Mouse (Mus musculus) retina, postnatal 1 day (tissue): ENCODE measurements around the gene Rab20.
A peak's percentile ranks its signal among the peaks of the same experiment; 100 is the strongest.
"Not testable (repeated sequence)": the region's sequence is repeated elsewhere in the genome, so short reads cannot be mapped to it uniquely, and the experiment has no call there.

Experiments
- DNase-seq: peaks from one replicate; pipeline ENCODE4 v3.0.0-alpha.2; 2012

The Rab20 gene

GRCm38 (mm10) chr8:11478807-11479527 lies 457 bp upstream of the Rab20 start:
- DNase-seq: no peak

DNA sequence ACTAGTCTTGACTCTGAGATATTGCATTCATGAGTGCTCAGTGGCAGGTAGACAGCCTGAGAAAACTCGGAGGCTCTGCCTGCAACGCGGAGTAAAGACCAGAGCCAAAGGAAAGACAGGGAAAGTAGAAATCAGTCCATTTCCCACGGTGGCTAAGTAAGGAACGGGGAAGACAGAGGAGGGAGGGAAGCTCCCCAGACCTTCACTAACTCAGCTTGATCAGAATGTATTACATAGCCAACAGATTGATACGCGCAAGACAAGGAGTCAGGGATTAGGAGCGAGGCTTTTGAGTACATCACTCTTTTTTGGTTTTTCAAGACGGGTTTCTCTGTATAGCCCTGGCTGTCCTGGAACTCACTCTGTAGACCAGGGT lies 1.3 kb downstream of the Rab20 start:
- no peak for DNase-seq

DNA sequence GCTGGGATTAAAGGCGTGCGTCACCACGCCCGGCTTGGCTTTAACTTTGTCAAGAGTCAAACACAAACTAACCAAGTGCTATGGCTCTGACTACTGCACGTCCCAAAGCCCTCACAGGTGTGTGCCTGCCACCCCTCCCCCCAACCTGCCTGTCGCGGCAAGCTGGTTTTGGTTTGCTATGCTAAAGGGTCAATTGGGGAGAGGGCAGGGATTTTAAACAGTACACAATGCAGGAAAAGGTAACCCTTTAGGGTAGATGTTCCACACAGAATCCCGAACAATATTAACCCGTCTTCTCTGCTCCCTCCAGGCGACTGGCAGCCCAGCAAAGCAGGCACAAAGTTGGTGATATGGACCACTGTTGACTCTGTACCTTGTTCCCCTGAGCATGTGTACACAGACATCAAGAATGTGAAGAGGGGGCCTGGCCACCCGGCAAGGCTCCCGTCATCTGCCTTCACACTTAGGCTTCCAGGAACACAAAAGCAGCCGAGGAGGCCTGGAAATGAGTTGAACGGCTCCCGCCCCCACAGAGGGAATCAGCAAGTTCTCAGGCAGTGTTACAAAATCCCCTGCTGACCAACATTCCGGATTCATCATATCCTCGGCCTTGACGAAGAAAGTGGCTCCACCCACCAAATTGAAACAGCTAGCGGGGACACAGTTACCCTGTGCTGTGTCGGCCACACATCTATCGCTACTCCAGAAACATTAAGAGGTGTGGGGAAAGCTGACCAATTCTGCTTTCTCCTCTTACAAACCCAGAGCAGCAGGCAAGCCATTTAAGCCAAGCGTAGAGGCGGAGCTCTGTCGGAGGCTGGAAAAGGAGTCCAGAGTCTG lies 2.0 kb downstream of the Rab20 start:
- peak; percentile 54 for DNase-seq

GRCm38 (mm10) chr8:11475876-11476275 lies 2.6 kb downstream of the Rab20 start:
- DNase-seq: no peak

DNA sequence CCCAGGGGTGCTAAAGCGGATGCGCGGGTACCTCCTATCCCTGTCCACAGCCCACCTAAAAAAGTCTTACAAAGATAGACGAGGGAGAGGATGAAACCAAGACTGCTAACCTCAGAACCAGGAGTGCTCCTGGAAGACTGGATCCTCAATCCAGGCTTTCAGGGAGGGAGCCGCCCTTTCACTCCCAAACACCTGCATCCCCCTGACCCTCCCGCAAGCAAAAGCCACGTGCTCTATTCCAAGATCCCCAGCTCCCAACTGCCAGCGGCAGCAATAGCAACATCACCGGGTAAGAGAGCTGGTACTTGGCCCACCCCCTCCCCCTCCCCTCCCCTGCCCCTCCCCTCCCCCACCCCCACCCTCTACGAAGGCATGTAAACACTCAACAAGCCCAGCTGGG lies 3.1 kb downstream of the Rab20 start:
- no peak for DNase-seq

- no peak for DNase-seq
These were observed 5.4 kb downstream of the Rab20 start for GRCm38 (mm10) chr8:11473072-11473471.

GRCm38 (mm10) chr8:11471309-11471708 lies 7.2 kb downstream of the Rab20 start:
- no peak for DNase-seq

- no peak for DNase-seq
These were observed 7.8 kb downstream of the Rab20 start for GRCm38 (mm10) chr8:11470694-11471093.

- DNase-seq: peak; percentile 67
These were observed 9.4 kb downstream of the Rab20 start for GRCm38 (mm10) chr8:11469095-11469494.

- DNase-seq: not testable (repeated sequence)
These were observed 12.0 kb downstream of the Rab20 start for GRCm38 (mm10) chr8:11466528-11466927.

DNA sequence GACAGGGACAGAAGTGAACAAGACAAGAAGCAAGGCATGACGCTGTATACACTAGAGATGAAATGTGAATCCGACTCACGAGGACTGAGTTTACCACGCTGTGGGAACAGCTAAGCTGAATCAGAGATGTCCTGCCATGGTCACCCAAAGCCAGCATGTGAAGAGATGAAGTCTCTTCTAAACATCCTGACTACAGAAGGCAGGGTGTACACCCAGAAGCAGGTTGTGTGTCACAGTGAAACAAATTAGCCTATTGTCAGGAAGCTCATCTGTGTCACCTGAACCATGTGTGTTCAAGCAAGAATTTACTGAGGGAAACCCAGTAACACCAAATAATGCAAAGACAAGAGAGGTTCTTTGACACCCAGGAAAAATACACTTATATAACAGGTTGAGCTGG lies 12.9 kb downstream of the Rab20 start:
- DNase-seq: no peak

DNA sequence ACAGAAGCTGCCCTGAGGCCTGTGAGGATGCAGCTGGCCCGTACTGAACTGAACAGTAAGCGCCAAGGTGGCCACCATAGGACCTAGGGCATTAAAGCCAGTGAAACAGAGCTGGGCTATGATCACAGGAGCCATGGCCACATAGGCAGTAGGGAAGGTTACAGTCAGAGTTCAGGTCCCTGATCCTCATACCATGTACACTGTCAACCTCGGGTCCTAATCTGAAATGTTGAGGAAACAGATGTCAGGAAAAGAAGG lies 13.9 kb downstream of the Rab20 start:
- no peak for DNase-seq

DNA sequence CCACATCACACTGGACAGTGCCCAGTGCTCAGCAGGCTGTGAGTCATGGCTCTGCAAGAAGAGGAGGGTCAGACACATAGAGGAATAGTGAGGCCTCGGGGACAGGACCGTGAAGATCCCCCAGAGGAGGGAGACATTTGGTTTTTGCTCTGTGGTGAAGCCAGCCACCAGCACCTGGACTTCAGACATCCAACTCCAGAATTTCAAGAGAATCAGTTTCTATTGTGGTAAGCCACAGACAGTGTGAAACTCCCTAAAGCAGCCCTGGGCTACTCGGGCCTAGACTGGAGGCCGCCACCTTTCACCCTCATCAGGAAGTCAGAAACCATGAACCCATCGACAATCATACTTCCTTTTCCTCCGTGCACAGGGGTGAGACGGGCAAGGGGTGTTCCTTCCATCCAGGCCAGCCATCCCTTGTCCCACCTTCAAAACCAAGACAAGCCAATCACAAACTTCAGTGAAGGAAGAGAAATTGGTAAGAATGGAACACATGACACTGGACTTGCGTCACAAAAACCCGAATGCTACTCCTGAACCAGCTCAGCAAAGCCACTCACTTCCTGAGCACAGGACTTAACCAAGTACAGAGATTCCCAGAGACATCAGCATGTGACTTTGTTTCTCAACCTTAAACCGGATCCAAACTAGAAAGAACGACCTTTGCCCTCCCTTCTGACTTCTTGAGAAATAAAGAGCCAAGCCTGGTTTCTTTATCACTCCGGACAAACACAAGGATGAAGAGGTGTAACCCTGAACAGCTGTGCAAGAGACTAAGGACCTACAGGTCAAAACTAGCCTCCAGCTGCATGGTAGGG lies 14.4 kb downstream of the Rab20 start:
- DNase-seq: no peak

DNA sequence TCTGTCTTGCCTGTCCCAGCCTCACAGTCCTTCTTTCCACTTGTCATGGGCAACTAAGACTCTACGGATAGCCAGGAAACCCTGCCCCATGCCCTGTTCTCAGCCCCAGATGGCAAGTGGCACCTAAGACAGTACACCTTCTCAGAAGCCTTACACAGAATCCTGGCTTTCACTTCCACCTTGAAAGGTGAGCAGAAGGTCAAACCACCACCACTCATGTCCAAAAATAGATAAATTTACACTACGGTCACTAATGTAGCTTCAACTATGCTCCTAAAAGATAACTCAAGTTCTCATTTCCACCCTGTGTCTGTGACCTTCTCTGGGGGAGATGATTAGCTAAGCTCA lies 15.0 kb downstream of the Rab20 start:
- no peak for DNase-seq

GRCm38 (mm10) chr8:11462641-11463040 lies 15.9 kb downstream of the Rab20 start:
- DNase-seq: no peak

- no peak for DNase-seq
These were observed 16.7 kb downstream of the Rab20 start for GRCm38 (mm10) chr8:11461847-11462246.

DNA sequence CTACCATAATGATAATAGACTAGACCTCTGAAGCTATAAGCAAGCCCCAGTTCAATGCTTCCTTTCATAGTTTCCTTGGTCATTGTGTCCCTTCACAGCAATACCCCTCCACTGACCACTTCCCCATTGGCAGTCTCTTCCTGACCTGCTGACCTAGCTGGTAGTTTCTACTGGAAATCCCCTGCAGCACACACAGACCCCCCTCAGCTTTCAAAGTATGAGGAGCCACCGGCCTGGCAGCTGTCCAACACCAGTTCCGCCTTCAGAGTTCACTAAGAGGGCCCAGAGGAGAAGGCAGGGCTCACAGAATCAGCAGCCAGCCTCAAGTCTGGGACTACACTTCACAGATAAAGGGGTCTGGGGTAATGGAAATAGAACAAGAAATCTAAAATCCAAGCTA lies 17.6 kb downstream of the Rab20 start:
- DNase-seq: peak; percentile 61

- DNase-seq: no peak
These were observed 19.5 kb downstream of the Rab20 start for GRCm38 (mm10) chr8:11459016-11459415.

DNA sequence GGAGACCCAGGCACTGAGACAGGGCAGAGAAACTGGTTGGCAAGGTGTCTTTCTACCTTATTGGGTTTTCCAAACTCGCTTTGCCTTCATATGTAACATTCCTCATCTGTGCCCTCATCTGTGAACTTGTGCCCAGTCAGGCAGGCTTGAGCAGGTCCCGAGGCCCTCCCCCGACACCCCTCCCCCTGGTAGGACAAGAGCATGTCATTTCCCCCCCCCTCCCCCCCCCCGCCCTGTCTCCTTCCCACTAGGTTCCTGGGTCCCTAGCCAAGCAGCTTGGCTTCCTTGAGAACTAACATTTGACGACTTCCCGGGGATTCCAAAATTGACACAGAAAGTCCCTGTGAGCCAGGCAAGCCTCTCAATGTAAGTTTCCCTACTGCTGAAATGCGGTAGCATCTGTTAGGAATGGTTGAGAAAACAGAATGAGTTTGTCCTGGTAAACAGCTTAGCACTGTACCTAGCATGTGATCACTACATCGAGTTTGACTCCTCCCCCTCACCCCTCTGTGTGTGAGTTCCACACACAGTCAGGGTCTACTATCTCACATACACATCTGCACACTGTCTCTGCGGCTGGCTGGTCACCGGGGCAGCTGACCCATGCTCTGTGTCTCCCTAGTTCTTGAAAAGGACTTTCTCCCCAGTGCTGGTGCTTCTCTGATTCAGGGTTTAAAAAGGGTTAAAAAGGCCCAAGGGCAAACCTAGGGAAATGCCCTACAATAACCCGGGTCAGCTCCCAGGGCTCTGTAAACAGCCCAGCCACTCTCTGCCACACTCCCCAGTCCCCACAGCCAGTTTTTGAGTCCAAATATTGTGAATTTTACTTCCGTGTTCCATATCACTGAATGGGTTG lies 20.3 kb downstream of the Rab20 start:
- peak; percentile 35 for DNase-seq

DNA sequence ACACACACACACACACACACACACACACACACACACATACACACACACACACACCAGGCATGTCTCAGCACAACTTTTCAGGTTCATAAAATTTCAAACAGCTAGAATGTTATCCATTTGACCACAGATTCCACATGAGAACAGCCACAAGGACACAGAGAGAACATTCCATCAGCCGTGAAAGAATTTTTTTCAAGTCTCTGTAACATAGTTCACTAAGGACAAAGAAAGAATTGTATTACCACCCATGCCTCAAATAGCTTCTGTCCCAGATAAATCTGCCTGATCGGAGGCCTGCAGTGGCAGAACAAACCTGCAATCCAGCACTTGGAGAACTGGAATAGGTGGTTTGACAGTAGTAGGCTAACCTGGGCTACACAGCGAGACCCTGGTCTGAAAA lies 21.2 kb downstream of the Rab20 start:
- DNase-seq: no peak

DNA sequence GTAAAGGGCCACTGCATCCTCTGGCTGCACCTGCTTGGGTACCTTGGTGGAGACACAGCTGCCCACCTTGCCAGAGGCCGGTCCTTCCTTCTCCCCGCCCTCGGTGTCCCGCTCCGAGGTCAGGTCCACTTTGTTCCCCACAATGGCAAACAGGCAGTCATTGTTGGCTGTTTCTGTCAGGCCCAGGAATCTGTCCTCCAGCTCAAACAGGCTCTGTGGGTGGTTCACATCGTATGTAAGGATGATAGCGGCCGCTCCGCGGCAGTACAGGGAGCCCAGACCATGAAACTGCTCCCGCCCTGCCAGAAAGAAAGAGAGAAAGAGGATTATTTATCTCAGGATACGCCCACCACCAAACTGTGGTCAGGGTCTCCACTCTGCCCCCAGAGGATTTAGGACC lies 24.3 kb downstream of the Rab20 start:
- peak; percentile 68 for DNase-seq

DNA sequence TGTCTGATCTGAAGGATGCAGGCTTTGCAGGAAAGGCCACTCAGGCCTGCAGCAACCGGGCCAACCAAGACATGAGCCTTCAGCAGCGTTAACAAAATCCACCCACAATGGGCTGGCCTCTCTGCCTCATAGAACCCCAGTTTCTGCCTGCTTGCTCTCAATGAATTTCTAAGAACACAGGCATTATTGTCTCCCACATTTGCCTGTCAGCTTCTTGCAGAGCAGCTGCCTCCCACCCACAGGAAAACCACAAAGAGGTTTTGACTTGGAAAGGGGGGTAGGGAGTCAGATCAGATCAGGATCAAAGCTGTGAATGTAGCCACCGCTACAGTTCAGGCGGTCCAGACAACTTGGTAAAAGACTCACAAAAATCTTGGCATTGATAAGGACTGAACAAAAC lies 25.5 kb downstream of the Rab20 start:
- DNase-seq: peak; percentile 87

- no peak for DNase-seq
These were observed 26.0 kb downstream of the Rab20 start for GRCm38 (mm10) chr8:11452559-11452958.
